Comparison of ENCODE assay signal across 8 mouse cellular contexts in genomic region chr7:79309247-79310190, GRCm38 (mm10). TPM values are rescaled to one million over a fixed set of nuclear protein-coding genes. Genes with fewer than 3 reads are reported as not detected.
DNase-seq lines count a peak whose midpoint lies in the region; ATAC-seq and TF ChIP-seq lines count a peak whose summit lies in the region.

No protein-coding gene starts in this region.

- peak; percentile 40 for TF ChIP-seq CTCF in forebrain, postnatal 0 days (IDR thresholded peaks at IDR 0.05; ENCODE audit: low read depth)

- peak overlapping the region; percentile 62 for H3K27ac ChIP-seq in forebrain, postnatal 0 days (ENCODE audit: low read depth, low read length)
- peak overlapping the region; percentile 1; the same call in 1 of the 2 replicates for H3K27ac ChIP-seq in kidney, embryonic 14.5 days (ENCODE audit: low read depth, low read length)
- peak overlapping the region; percentile 48; the same call in 1 of the 2 replicates for H3K27ac ChIP-seq in midbrain, embryonic 11.5 days (ENCODE audit: low read depth, low read length)

- H3K27me3 ChIP-seq in forebrain, postnatal 0 days (ENCODE audit: insufficient read depth, low read length), result no peaks in the 10 kb centered on the region
- no peaks in the 10 kb centered on the region for H3K27me3 ChIP-seq in kidney, embryonic 14.5 days (ENCODE audit: control insufficient read depth, insufficient read depth, low read length)
- H3K27me3 ChIP-seq in midbrain, embryonic 11.5 days (ENCODE audit: control insufficient read depth, insufficient read depth, low read length), result no peaks in the 10 kb centered on the region

- DNase-seq in layer of hippocampus, postnatal 10 days (ENCODE audit: low spot score in 2 of 2), result peak; percentile 43 to 61
- DNase-seq in layer of hippocampus, postnatal 25 days (ENCODE audit: extremely low spot score in 1 of 2, low spot score in 1 of 2), result no peak
- DNase-seq in forebrain, postnatal 0 days, result no peak
- DNase-seq in midbrain, embryonic 11.5 days (ENCODE audit: low spot score, missing footprints), result peak; percentile 88
- DNase-seq in thymus, postnatal 10 days (ENCODE audit: low spot score in 2 of 2), result no peak
- DNase-seq in spleen, postnatal 14 days (ENCODE audit: low spot score in 2 of 2), result no peak
- no peak for DNase-seq in frontal cortex, postnatal 36 days (ENCODE audit: low spot score in 2 of 2)

- no peaks in the 10 kb centered on the region for H3K9me3 ChIP-seq in forebrain, postnatal 0 days (ENCODE audit: low read length)
- H3K9me3 ChIP-seq in kidney, embryonic 14.5 days (ENCODE audit: control insufficient read depth, low read length), result no peaks in the 10 kb centered on the region
- no peaks in the 10 kb centered on the region for H3K9me3 ChIP-seq in midbrain, embryonic 11.5 days (ENCODE audit: control insufficient read depth, low read length)

- H3K36me3 ChIP-seq in forebrain, postnatal 0 days (ENCODE audit: insufficient read depth), result no peaks in the 10 kb centered on the region
- no peaks in the 10 kb centered on the region for H3K36me3 ChIP-seq in kidney, embryonic 14.5 days (ENCODE audit: control insufficient read depth, insufficient read depth, low read length)
- no peaks in the 10 kb centered on the region for H3K36me3 ChIP-seq in midbrain, embryonic 11.5 days (ENCODE audit: control insufficient read depth, insufficient read depth, low read length)

- peaks cover 15% of the 10 kb centered on the region for H3K4me1 ChIP-seq in forebrain, postnatal 0 days (ENCODE audit: insufficient read depth)
- H3K4me1 ChIP-seq in kidney, embryonic 14.5 days (ENCODE audit: control insufficient read depth, insufficient read depth, low read length), result peaks cover 33% of the 10 kb centered on the region
- peaks cover 32% of the 10 kb centered on the region for H3K4me1 ChIP-seq in midbrain, embryonic 11.5 days (ENCODE audit: control insufficient read depth, insufficient read depth, low read length)

- WGBS in forebrain, postnatal 0 days, result 43% methylated on average over 19 of the region's 19 CpGs
- 39% methylated on average over 19 of the region's 19 CpGs for WGBS in kidney, embryonic 14.5 days
- WGBS in midbrain, embryonic 11.5 days, result 50% methylated on average over 19 of the region's 19 CpGs

- H3K4me3 ChIP-seq in forebrain, postnatal 0 days (ENCODE audit: low read depth, low read length), result no peak overlapping the region
- no peak overlapping the region for H3K4me3 ChIP-seq in kidney, embryonic 14.5 days (ENCODE audit: low read length)
- H3K4me3 ChIP-seq in midbrain, embryonic 11.5 days (ENCODE audit: low read depth, low read length), result no peak overlapping the region

- no peak overlapping the region for H3K4me2 ChIP-seq in forebrain, postnatal 0 days (ENCODE audit: low read depth)
- H3K4me2 ChIP-seq in kidney, embryonic 14.5 days (replicated peaks; ENCODE audit: low read depth, low read length), result no peak overlapping the region
- H3K4me2 ChIP-seq in midbrain, embryonic 11.5 days, result no peak overlapping the region

- no peak overlapping the region for H3K9ac ChIP-seq in forebrain, postnatal 0 days
- H3K9ac ChIP-seq in kidney, embryonic 14.5 days (ENCODE audit: low read depth, low read length), result no peak overlapping the region
- peak overlapping the region; percentile 5; the same call in 1 of the 2 replicates for H3K9ac ChIP-seq in midbrain, embryonic 11.5 days (ENCODE audit: low read length)

- peak; percentile 50 for ATAC-seq in forebrain, postnatal 0 days
- ATAC-seq in kidney, embryonic 14.5 days (ENCODE audit: low FRiP score, low TSS enrichment), result no peak
- ATAC-seq in midbrain, embryonic 11.5 days (ENCODE audit: low FRiP score), result 0 out of 2 replicates have a peak, but pooled peaks have one; percentile 14

RNA-seq across cellular contexts. Expression of gene Abhd2, which starts 36.5 kb away (rescaled TPM):
- 100 to 1,000 TPM in 1 of 2 experiments, 10 to 100 TPM in 1; 93.4 to 101 TPM for total RNA-seq in layer of hippocampus, postnatal 10 days (2021)
- total RNA-seq in layer of hippocampus, postnatal 25 days (2021), result 10 to 100 TPM; 67.1 to 83.8 TPM
- total RNA-seq in forebrain, postnatal 0 days (2014; rRNA removed), result 66.8 and 88.0 TPM in 2 replicates
- polyA plus RNA-seq in forebrain, postnatal 0 days (2015; fragmentation: Nextera tagmentation; extraction: Ambion mirVana), result 22.5 and 26.0 TPM in 2 replicates
- 10.2 and 12.6 TPM in 2 replicates for polyA plus RNA-seq in kidney, embryonic 14.5 days (2014; fragmentation: Nextera tagmentation; extraction: Ambion mirVana)
- polyA plus RNA-seq in midbrain, embryonic 11.5 days (2014; fragmentation: Nextera tagmentation; extraction: Ambion mirVana), result 11.6 and 11.7 TPM in 2 replicates

Comparison
In these comparisons a context has a peak if more than half of its experiments do, and no peak if none do; other contexts are left out.
1. DNase-seq: peak in layer of hippocampus, postnatal 10 days (2 of 2) and midbrain, embryonic 11.5 days (single experiment); none in layer of hippocampus, postnatal 25 days (0 of 2), forebrain, postnatal 0 days (single experiment), thymus, postnatal 10 days (0 of 2), spleen, postnatal 14 days (0 of 2) and frontal cortex, postnatal 36 days (0 of 2).
2. H3K27ac ChIP-seq: peak in every context shown above with its lines; median percentile 62 in forebrain, postnatal 0 days; 48 in midbrain, embryonic 11.5 days; 1 in kidney, embryonic 14.5 days.